Mouse (Mus musculus) kidney, postnatal 25 days (tissue): ENCODE results near the gene Gm11568.
"Not testable (repeated sequence)": the region's sequence is repeated elsewhere in the genome, so short reads cannot be mapped to it uniquely, and the experiment has no call there.

Experiments
- DNase-seq, 2 experiments: peaks; one replicate each; pipeline ENCODE4 v3.0.0; 2021; ENCODE audit warnings: mixed read lengths in 2 of 2

Gene Gm11568

GRCm38 (mm10) chr11:99857617-99858016 is at the start of gene Gm11568:
Gene Gm11568 (plus strand): TSS chr11:99857917.
- DNase-seq = no peak

- DNase-seq = not testable (repeated sequence)
Observed at GRCm38 (mm10) chr11:99809792-99810191, 47.9 kb upstream of the Gm11568 start, which contains the start of gene Krtap4-13. Gene Krtap4-13 (minus strand): TSS chr11:99809892.

GRCm38 (mm10) chr11:99815566-99815965 is 42.2 kb upstream of the Gm11568 start, which contains the start of gene Gm11564:
Gene Gm11564 (minus strand): TSS chr11:99815666.
- not testable (repeated sequence) for DNase-seq

GRCm38 (mm10) chr11:99837966-99838365 is 19.8 kb upstream of the Gm11568 start, which contains the start of gene 2300003K06Rik:
Gene 2300003K06Rik (minus strand): TSS chr11:99838066.
- DNase-seq = no peak

GRCm38 (mm10) chr11:99842185-99842584 is 15.5 kb upstream of the Gm11568 start:
- no peak for DNase-seq

GRCm38 (mm10) chr11:99846746-99847145 is 11.0 kb upstream of the Gm11568 start:
- DNase-seq = no peak

GRCm38 (mm10) chr11:99851508-99851907 is 6.2 kb upstream of the Gm11568 start, which contains the start of gene Krtap4-16:
Gene Krtap4-16 (minus strand): TSS chr11:99851608.
- DNase-seq = no peak

GRCm38 (mm10) chr11:99854121-99854520 is 3.6 kb upstream of the Gm11568 start:
- DNase-seq = no peak

GRCm38 (mm10) chr11:99858761-99859160 is 1.0 kb downstream of the Gm11568 start:
- no peak for DNase-seq

GRCm38 (mm10) chr11:99864176-99864575 is 6.5 kb downstream of the Gm11568 start, which contains the start of gene Gm11559:
Gene Gm11559 (plus strand): TSS chr11:99864476.
- not testable (repeated sequence) for DNase-seq

GRCm38 (mm10) chr11:99873089-99873488 is 15.4 kb downstream of the Gm11568 start, which contains the start of gene Krtap9-1:
Gene Krtap9-1 (plus strand): TSS chr11:99873389.
- not testable (repeated sequence) for DNase-seq

GRCm38 (mm10) chr11:99878887-99879286 is 21.2 kb downstream of the Gm11568 start, which contains the start of gene Gm11567:
Gene Gm11567 (plus strand): TSS chr11:99879187.
- DNase-seq = not testable (repeated sequence)

GRCm38 (mm10) chr11:99907620-99908019 is 49.9 kb downstream of the Gm11568 start, which contains the start of gene Krtap31-1:
Gene Krtap31-1 (plus strand): TSS chr11:99907920.
- no peak for DNase-seq
